Mouse (Mus musculus) embryonic facial prominence, embryonic 12.5 days (tissue): ENCODE measurements around the gene Gm37419. TPM values are rescaled to one million over a fixed set of nuclear protein-coding genes. Genes with fewer than 3 reads are reported as not detected.

ENCODE experiments used
- ATAC-seq: fragments of 200-750 bp; cut with Nextera tagmentation; 2 replicates; pipeline ENCODE4 v1.8.0; 2017; ENCODE audit not compliant: insufficient number of reproducible peaks, insufficient read depth, low FRiP score, low TSS enrichment
- H3K27ac ChIP-seq: fragments of 300-500 bp; sonication (generic); 2 replicates; pipeline ENCODE4 v1.5.1; 2016; ENCODE audit warnings: mild to moderate bottlenecking
- H3K27me3 ChIP-seq: fragments of 300-500 bp; sonication (generic); 2 replicates; pipeline ENCODE4 v1.6.1; 2016; ENCODE audit warnings: mild to moderate bottlenecking, moderate library complexity
- H3K36me3 ChIP-seq: fragments of 300-500 bp; sonication (generic); 2 replicates; pipeline ENCODE4 v1.6.1; 2016; ENCODE audit warnings: mild to moderate bottlenecking
- H3K4me1 ChIP-seq: fragments of 300-500 bp; sonication (generic); 2 replicates; pipeline ENCODE4 v1.6.1; 2016
- H3K4me2 ChIP-seq: fragments of 300-500 bp; sonication (generic); replicated peaks from 2 replicates; pipeline ENCODE4 v1.6.1; 2016; ENCODE audit warnings: mild to moderate bottlenecking, moderate library complexity
- H3K4me3 ChIP-seq: fragments of 300-500 bp; sonication (generic); 2 replicates; pipeline ENCODE4 v1.5.1; 2016; ENCODE audit warnings: mild to moderate bottlenecking
- H3K9ac ChIP-seq: fragments of 300-500 bp; sonication (generic); 2 replicates; pipeline ENCODE4 v1.6.1; 2016; ENCODE audit warnings: mild to moderate bottlenecking, moderate library complexity
- H3K9me3 ChIP-seq: fragments of 300-500 bp; sonication (generic); 2 replicates; pipeline ENCODE4 v1.6.1; 2016; ENCODE audit warnings: mild to moderate bottlenecking, moderate library complexity
- WGBS: fragments of 180-500 bp; shearing (Covaris S2); methylation state at CpG from one replicate; pipeline ENCODE4 v1.1.7; 2016; 5-methylcytosine and 5-hydroxymethylcytosine counted together
- polyA plus RNA-seq: library from polyadenylated mRNA; unstranded; fragments of >200 nt; fragmentation: Nextera tagmentation; extraction: Ambion mirVana; gene quantifications from 2 replicates; pipeline ENCODE4 v1.2.1, GENCODE M21; 2016

The Gm37419 gene
- polyA plus RNA-seq, 1 experiment from 2014 or later = not detected

DNA sequence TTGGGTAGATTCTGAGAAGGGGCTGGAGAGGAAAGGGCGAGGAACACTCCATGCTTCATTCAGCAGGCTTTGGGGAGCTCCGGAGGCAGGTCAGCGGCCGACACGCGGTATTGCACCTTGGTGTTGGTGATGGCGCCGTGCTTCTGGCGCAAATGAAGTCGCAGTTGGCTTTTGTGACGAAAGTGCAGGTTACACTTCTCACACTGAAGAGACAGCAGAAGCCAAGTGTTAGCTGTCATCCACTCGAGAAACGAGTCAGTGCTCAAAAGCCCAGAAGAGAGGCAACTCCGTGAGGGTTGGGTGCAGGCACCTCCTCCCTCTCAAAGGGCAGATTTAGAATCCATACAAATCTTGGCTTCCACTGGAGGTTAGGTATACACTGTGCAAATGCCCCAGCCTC is 22.2 kb upstream of the Gm37419 start:
- Histone ChIP-seq H3K4me1 (no peaks in the 10 kb centered on the region; the same call in 1 of the 2 replicates), H3K36me3 (peaks cover 6% of the 10 kb centered on the region; the same call in 1 of the 2 replicates), H3K9me3 (no peaks in the 10 kb centered on the region), H3K4me3 (no peak overlapping the region), H3K27ac (no peak overlapping the region), H3K4me2 (no peak overlapping the region), H3K27me3 (no peaks in the 10 kb centered on the region), H3K9ac (no peak overlapping the region)
- 88% methylated on average over 14 of the region's 14 CpGs for WGBS
- ATAC-seq = no peak

DNA sequence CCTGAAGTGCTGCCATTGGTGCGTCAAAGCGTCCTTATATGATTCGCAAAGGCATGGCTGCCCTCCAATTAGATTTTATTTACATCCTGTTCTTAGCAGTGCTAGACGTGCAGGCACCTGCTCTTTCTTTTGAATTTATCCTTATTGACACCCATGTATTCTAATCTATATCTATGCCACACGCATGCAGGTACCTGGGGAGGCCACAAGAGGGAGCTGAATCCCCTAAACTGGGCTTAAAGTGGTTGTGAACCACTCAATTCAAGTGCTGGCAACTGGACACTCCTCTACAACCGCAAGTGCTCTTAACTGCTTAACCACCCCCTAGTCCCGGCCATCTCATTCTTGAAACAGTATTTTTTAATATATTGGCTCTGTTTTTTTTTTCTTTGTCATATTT is 21.0 kb upstream of the Gm37419 start:
- Histone ChIP-seq H3K27me3 (no peaks in the 10 kb centered on the region), H3K9me3 (no peaks in the 10 kb centered on the region)
- WGBS = 82% methylated on average over 7 of the region's 7 CpGs

DNA sequence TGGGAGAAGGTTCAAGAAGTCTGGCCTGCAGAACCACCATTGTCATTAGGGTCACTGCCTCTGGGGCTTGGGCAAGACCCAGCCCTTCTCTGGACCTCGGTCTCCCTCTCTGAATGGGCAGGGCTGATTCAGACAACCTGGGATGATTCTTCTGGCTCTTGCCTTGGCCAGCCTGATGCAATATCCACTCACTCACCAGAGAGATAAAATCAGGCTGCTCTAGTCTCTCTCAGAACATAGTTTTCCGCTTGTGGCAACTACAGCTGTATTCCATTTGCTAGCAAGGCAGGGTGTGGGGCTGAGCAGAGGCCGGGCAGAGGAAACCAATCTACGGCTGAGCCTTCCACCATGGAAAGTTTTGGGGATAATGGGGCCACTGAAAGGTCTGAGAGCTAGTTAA is 19.4 kb upstream of the Gm37419 start:
- Histone ChIP-seq H3K36me3 (peaks cover 6% of the 10 kb centered on the region; the same call in 1 of the 2 replicates), H3K9ac (no peak overlapping the region), H3K4me1 (no peaks in the 10 kb centered on the region; the same call in 1 of the 2 replicates), H3K27me3 (no peaks in the 10 kb centered on the region), H3K27ac (no peak overlapping the region), H3K4me3 (no peak overlapping the region), H3K4me2 (no peak overlapping the region), H3K9me3 (no peaks in the 10 kb centered on the region)
- WGBS = 52% methylated on average over 4 of the region's 4 CpGs
- ATAC-seq = no peak

More for the DNA sequence above, 21.0 kb upstream of the Gm37419 start:
- ATAC-seq = no peak
- Histone ChIP-seq H3K4me3 (no peak overlapping the region), H3K9ac (no peak overlapping the region), H3K36me3 (peaks cover 6% of the 10 kb centered on the region; the same call in 1 of the 2 replicates), H3K4me1 (no peaks in the 10 kb centered on the region; the same call in 1 of the 2 replicates), H3K27ac (no peak overlapping the region), H3K4me2 (no peak overlapping the region)

DNA sequence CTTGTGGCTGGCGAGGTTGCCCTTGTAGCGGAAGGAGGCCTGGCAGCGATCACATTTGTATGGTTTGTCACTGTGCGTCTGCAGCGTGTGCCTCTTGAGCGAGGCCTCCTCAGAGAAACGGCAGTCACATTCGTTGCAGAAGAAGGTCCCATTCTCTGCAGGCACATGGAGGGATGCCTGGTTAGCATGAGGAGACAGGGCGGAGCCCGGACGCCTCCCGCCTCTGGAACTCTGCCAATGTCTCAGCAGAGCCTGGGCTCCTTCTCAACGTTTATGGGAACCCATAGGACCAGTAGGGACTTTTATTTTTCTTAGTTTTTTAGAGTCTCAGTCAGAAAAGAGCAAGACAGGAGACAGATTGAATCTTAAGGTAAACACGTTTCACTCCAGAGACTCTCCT is 18.4 kb upstream of the Gm37419 start:
- 79% methylated on average over 14 of the region's 14 CpGs for WGBS
- H3K27ac ChIP-seq = no peak overlapping the region
- ATAC-seq = no peak

DNA sequence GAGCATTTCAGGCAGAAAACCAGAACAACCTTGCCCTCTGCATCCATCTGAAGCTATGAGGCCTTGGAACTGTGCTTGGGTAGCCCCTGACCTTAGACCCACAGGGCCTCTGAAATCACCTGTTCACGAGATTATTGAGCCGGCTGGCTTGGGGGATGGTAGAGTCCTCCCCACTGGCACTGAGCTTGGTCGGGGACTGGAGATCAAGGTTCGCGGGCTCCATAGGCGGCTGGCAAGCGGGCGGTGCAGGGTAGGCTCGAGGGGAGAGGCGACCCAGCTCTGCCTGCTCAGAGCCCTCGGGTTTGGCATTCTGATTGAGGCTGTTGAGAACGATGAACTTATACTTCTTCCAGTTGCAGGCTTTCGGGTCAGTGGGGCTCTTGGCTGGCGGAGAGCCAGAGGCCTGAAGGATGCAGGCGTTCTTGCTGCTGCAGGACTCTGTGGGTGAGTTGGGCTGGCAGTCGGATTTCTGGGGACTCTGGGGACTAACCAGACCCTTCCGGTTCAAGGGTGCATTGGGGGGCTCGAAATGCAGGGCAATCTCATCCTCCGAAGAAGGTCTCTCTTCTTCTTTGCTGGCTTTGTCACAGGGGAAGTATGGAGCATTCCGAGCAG is 16.0 kb upstream of the Gm37419 start:
- Histone ChIP-seq H3K27me3 (no peaks in the 10 kb centered on the region), H3K4me2 (no peak overlapping the region), H3K36me3 (peaks cover 6% of the 10 kb centered on the region; the same call in 1 of the 2 replicates), H3K4me3 (no peak overlapping the region), H3K27ac (no peak overlapping the region), H3K4me1 (no peaks in the 10 kb centered on the region), H3K9ac (no peak overlapping the region), H3K9me3 (no peaks in the 10 kb centered on the region)
- ATAC-seq = no peak
- 76% methylated on average over 20 of the region's 20 CpGs for WGBS

More for the DNA sequence above, 18.4 kb upstream of the Gm37419 start:
- peaks cover 6% of the 10 kb centered on the region; the same call in 1 of the 2 replicates for H3K36me3 ChIP-seq
- no peak overlapping the region for H3K4me3 ChIP-seq
- no peaks in the 10 kb centered on the region for H3K9me3 ChIP-seq
- H3K4me2 ChIP-seq = no peak overlapping the region
- H3K27me3 ChIP-seq = no peaks in the 10 kb centered on the region
- H3K4me1 ChIP-seq = no peaks in the 10 kb centered on the region
- H3K9ac ChIP-seq = no peak overlapping the region

DNA sequence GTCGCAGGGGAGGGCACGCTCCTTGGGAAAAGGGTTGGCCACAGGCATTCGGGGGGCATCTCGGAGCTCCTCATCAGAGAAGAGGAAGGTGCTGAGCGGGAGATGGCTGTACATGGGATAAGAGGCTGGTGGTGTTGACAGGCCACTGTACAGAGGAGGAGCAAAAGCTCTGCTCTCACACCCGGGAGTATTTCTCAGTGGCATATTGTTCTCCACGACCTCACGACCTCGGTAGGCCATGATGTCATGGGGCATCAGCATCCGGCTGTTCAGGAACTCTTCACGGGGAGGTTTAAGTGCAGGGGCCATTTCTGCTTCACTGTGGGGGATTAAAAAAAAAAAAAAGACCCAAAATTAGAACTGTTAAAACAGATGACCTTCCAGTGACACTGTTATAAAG is 15.4 kb upstream of the Gm37419 start:
- H3K9ac ChIP-seq = no peak overlapping the region
- no peak overlapping the region for H3K4me3 ChIP-seq
- no peak overlapping the region for H3K4me2 ChIP-seq
- WGBS = 71% methylated on average over 11 of the region's 11 CpGs
- ATAC-seq = no peak
- no peaks in the 10 kb centered on the region for H3K27me3 ChIP-seq
- no peak overlapping the region for H3K27ac ChIP-seq
- H3K4me1 ChIP-seq = no peaks in the 10 kb centered on the region
- H3K9me3 ChIP-seq = no peaks in the 10 kb centered on the region
- H3K36me3 ChIP-seq = peaks cover 2% of the 10 kb centered on the region; the same call in 1 of the 2 replicates

DNA sequence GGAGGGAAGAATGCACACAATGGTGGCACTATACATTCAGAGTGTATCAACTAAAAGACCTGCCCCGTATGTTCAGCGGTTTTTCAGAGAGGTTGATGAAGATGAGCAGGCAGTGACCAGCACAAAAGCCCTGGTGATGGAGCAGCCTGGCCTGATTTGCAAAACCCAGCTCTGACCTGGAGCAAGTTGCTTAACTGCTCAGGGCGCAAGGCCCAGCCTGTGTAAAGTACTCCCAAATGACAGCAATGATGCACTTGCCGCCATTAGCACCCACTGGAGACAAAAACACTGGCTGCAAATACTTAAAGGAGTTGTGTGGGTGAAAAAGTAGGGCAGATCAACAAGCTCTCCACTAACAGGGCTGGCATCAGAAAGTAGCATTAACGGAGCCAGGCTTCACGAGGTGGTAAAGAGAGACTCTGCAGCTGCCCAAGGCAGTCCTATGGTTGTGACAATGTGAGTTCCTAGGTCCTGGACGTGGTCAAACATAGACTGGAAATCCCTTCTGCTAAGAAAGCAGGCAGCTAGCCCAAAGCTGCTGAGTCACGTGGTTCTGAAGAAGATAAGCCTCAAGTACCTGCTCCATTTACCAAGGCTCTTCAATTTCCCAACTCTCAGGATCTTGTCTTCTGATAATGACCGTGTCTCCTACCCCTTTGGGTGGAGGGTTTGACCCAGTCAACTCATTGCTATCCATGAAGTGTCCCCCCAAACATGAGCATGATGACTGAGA is 14.5 kb upstream of the Gm37419 start:
- no peaks in the 10 kb centered on the region for H3K4me1 ChIP-seq
- H3K9ac ChIP-seq = no peak overlapping the region
- no peak overlapping the region for H3K4me3 ChIP-seq
- WGBS = 84% methylated on average over 9 of the region's 9 CpGs
- H3K36me3 ChIP-seq = no peaks in the 10 kb centered on the region
- no peaks in the 10 kb centered on the region for H3K9me3 ChIP-seq
- H3K27me3 ChIP-seq = no peaks in the 10 kb centered on the region
- no peak overlapping the region for H3K27ac ChIP-seq
- no peak overlapping the region for H3K4me2 ChIP-seq
- no peak for ATAC-seq

DNA sequence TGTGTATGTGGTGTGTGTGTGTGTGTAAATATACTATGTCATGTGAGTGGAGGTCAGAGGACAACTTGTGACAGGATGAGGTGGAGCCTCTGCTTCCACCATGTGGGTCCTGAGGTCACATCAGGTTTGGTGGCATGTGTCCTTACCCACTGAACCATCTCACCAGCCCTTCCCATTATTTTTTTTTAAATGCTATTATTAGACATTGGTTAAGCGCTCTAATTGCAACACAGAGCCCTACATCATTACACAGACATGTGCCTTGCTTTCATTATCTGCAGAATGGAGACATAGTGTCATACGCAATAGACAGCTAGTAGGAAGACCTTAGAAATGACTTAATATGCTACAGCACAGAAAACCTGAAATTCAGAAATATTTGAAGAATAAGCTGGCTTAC is 12.1 kb upstream of the Gm37419 start:
- H3K4me2 ChIP-seq = no peak overlapping the region
- H3K27me3 ChIP-seq = peaks cover 21% of the 10 kb centered on the region
- no peak overlapping the region for H3K4me3 ChIP-seq
- no peak overlapping the region for H3K9ac ChIP-seq
- WGBS = 80% methylated on average over 2 of the region's 2 CpGs
- no peak for ATAC-seq
- no peaks in the 10 kb centered on the region for H3K36me3 ChIP-seq
- peaks cover 9% of the 10 kb centered on the region; the same call in 1 of the 2 replicates for H3K4me1 ChIP-seq
- no peak overlapping the region for H3K27ac ChIP-seq
- H3K9me3 ChIP-seq = no peaks in the 10 kb centered on the region

DNA sequence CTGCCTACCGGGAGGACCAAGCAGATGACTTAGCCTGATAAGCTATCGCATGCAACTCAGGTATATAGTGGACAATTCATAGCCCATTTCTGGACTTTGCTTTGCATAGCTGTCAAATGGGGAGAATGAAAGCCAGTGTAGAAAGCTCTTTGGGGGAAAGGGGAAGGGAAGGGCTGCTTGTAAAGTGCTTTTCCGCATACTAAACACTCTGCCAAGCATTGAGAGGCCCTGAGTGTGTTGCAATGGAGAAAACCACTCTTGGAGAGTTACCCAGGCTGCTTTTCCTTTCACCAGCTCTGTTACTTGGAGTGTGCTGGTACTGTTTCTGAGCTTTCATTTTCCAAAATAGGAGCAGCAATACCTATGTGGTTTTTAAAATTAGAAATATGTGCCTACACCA is 10.6 kb upstream of the Gm37419 start:
- 82% methylated on average over 3 of the region's 3 CpGs for WGBS

DNA sequence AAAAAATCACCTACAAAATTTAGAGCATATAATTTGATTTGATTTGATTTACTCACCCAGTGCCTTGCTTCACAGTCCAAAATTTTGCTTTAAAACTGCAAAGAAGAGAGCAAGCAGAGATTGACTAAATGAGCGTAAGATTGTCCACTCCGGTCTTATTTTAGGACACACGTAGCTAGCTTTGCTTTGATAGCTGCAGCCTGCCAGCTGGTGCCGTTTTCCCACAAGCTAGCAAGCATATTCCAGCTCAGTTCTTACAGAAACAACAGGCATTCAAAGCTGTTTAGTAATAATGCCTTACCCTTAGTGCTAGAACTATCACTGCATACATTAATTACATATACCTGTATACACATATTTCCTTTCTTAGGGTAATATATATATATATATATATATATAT is 9.8 kb upstream of the Gm37419 start:
- Histone ChIP-seq H3K36me3 (no peaks in the 10 kb centered on the region), H3K9me3 (no peaks in the 10 kb centered on the region), H3K4me1 (peaks cover 17% of the 10 kb centered on the region), H3K27me3 (peaks cover 21% of the 10 kb centered on the region), H3K9ac (no peak overlapping the region), H3K27ac (no peak overlapping the region), H3K4me3 (no peak overlapping the region), H3K4me2 (no peak overlapping the region)
- no peak for ATAC-seq
- 72% methylated on average over 4 of the region's 4 CpGs for WGBS

More for the DNA sequence above, 10.6 kb upstream of the Gm37419 start:
- H3K36me3 ChIP-seq = no peaks in the 10 kb centered on the region
- no peaks in the 10 kb centered on the region for H3K9me3 ChIP-seq
- H3K27ac ChIP-seq = no peak overlapping the region
- H3K27me3 ChIP-seq = peaks cover 21% of the 10 kb centered on the region
- H3K4me1 ChIP-seq = peaks cover 16% of the 10 kb centered on the region
- H3K4me3 ChIP-seq = no peak overlapping the region
- H3K9ac ChIP-seq = no peak overlapping the region
- H3K4me2 ChIP-seq = no peak overlapping the region
- ATAC-seq = no peak

DNA sequence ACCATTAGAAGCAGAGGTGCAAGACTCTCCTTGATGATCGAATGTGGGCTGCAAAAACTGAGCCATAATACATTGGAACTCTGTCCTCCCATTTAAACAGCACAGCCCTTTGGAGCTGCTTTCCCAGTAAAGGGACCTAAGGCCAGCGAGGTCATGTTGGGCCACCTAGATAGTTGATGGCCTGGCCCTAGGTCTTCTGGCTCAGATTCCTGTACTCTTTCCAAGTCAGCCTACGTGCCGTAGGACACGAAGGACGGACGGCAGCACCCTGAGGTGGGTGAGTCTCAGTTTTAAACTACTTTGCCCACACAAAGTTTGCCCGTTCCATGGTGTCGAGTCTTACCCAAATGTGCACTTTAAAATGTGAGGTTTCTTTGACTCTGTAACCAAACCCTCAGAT is 8.8 kb upstream of the Gm37419 start:
- Histone ChIP-seq H3K4me2 (no peak overlapping the region), H3K4me1 (peaks cover 21% of the 10 kb centered on the region), H3K36me3 (no peaks in the 10 kb centered on the region), H3K9ac (no peak overlapping the region), H3K27me3 (peaks cover 21% of the 10 kb centered on the region), H3K27ac (no peak overlapping the region), H3K4me3 (no peak overlapping the region), H3K9me3 (no peaks in the 10 kb centered on the region)
- WGBS = 79% methylated on average over 9 of the region's 9 CpGs
- ATAC-seq = no peak
